Mouse (Mus musculus) T-helper 2 cell (primary cell): ENCODE measurements around the gene Elac2.

Experiments
- in situ Hi-C: fragments of 300-600 bp; cut with MboI, MseI; formaldehyde crosslinking; loops from one replicate; pipeline ENCODE4 v1.15.1; 2025; ENCODE audit warnings: high pct_unique_total_duplicates

The Elac2 gene

DNA sequence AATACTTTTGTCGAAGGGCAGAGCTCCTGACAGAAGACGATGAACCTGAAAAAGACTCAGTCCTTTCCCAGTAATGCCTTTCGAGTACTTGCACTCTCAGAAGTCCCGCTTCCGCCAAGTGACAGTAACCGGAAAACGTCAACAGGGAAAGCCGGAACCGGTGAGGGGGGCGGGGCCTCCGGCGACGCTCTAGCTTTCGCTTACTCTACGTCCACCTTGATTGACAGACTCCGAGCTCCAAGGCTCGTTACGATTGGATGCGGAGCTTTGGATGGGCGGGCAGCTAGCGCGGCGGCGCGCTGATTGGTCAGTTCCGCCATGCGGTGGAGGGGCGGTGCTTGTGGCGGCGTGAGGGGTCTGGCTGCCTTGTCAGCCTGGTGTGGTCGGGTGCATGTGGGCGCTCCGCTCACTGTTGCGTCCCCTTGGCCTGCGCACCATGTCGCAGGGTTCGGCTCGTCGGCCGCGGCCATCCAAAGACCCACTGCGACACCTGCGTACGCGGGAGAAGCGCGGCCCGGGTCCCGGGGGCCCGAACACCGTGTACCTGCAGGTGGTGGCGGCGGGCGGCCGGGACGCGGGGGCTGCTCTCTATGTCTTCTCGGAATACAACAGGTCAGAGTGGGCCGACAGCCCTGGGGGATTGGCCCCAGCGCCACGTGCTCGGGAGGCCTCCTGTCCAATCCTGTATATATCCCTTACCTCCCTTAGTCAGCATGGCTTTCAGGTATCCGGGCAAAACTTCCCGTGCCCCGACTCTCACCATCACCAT lies at the start of gene Elac2:
Gene Elac2, plus strand, starts transcription at position 319 of the 769 bp plus-strand sequence.
- in situ Hi-C loops: loop anchor here (25.0 kb wide), 2 partner anchors 708 to 833 kb away; partner anchors contain the start of gene Zkscan6

- in situ Hi-C loops: no loop called here
Observed at GRCm38 (mm10) chr11:64929130-64929529, 49.7 kb upstream of the Elac2 start.

- in situ Hi-C loops: no loop called here
Observed at GRCm38 (mm10) chr11:64931060-64931770, 47.6 kb upstream of the Elac2 start.

DNA sequence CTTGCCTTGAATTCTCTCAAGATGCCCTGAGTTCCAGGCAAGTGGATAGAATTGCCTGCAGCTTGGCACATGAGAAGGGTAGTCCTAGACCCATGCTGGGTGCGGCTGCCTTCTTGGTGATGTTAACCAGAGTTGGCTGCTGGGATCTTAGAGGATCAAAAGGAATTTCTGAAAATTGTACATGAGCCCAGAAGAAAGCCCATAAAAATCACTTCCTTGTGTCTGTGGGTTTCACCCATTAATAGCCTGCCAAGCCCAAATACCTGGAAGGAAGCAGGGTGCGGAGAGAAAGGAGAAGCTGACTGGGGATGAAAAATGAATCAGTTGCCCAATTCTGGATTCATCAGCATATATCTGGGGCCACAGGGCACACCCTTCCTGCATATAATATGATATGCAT lies 41.6 kb upstream of the Elac2 start:
- in situ Hi-C loops: no loop called here

DNA sequence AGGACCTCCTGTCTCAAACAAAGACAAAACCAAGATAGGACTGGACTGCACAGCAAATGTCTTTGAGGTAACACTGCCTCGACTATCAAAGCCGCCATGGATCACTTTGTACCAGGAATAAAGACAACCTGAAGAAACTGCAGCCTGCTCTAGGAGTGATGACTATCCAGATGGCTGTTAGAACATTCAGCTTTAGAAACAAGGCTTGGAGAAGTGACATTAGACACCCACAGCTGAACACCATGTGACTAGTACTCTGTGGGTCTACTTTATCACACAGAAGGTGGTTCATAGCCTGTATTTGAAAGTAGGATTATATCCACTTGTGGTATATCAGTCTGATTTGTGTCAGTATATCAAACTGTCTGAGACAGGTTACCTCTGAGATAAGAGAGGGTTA lies 37.6 kb upstream of the Elac2 start:
- in situ Hi-C loops: no loop called here

- in situ Hi-C loops: loop anchor here (25.0 kb wide), 2 partner anchors 737 to 1012 kb away; no protein-coding TSS in a partner anchor
Observed at GRCm38 (mm10) chr11:64949782-64950181, 29.1 kb upstream of the Elac2 start.

DNA sequence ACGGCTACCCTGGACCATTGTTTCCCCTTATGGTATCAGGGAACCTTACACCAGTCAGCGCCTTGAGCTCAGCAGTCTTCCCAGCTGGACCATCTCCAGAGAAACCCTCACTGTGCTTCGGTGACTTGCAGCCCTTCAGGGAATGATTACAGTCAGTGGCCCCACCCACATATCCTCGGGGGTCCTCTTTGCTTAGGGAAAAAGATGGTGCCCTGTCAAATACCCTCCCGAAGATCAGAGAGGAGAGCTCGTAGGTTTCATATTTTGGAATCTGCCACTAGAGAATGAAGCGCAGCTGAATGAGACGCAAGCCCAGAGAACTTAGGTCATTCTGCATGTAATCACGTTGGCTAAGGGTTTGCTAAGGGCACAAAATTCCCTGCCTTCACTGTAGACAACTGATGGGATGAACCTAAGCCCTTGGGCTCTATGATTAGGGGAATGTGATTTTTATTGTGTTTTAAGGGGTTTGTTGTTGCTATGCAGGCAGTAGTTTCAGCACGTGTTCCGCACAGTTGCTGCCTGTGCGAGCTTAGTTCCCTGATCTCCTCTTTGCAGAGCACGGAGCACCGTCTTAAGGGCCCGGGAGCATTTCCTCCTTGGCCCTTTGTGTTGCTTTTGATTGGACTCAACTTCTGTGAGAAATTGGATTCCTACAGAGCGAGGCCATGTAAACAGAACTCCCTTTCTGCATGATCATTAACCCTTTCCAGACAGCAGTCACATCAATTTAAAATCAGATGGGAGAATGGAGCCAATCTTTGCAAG lies 21.7 kb upstream of the Elac2 start:
- in situ Hi-C loops: loop anchor here (25.0 kb wide), 2 partner anchors 745 to 1020 kb away; no protein-coding TSS in a partner anchor

DNA sequence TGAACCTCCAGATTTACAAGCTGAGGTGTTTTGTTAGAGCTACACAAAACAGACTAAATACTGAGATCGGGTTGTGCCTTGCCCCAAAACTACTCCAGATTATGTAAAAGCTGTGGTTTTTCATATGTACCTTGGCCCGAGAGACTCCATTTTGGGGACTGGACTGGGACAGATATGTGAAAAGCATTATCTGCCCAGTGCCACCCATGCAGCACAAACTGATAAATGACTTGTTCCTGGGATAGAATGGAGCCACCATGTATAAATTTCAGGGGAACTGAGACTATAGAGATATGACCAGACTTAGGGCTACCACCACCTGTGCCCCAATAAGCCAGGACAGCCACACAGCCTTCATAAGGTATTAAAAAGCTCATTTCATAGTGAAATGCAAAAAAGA lies 16.2 kb upstream of the Elac2 start:
- in situ Hi-C loops: loop anchor here (25.0 kb wide), 2 partner anchors 750 to 1025 kb away; no protein-coding TSS in a partner anchor

DNA sequence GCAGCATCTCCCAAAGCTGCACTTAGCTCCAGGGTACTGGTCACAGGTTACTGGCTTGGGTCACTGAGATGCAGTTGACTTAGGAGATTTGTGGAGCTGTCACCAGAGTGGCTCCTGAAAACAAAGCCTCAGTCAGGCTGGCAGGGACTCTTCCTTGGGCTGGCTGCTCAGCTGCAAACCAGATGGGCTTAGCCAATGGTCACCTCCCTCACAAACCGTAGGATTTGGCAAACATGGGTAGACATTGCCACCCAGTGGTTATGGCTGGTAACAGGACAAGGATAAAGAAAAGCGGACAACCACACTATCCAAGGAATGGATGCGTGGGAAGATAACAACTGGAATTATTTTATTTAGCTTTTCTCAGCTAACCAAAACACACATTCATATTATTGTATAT lies 10.3 kb upstream of the Elac2 start:
- in situ Hi-C loops: loop anchor here (25.0 kb wide), 2 partner anchors 756 to 1031 kb away; no protein-coding TSS in a partner anchor

- in situ Hi-C loops: loop anchor here (25.0 kb wide), 2 partner anchors 757 to 1032 kb away; no protein-coding TSS in a partner anchor
Observed at GRCm38 (mm10) chr11:64968939-64969342, 9.9 kb upstream of the Elac2 start.

DNA sequence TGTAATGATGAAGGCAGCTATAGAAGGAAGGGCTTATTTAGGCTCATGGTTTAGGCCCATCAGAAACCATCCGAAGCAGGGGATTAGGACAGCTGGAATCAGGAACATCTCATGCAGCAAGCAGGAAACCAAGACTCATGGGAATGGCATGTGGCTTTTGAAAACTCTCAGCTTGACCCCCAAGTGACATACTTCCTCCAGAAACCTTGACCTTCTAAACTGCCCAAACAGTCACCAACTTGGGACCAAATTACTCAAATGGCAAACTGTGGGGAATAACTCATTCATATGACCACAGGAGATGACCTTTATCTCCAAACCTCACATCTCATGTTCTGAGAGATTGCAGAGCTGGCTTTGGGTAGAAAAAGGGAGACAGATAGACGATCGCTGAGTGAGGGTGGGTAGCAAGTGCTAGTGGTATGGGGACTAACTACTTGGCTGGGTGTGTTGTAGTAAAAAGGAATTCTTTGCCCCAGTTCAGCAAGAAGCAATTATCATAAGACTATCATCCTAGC lies 7.3 kb upstream of the Elac2 start:
- in situ Hi-C loops: loop anchor here (25.0 kb wide), 2 partner anchors 759 to 1034 kb away; no protein-coding TSS in a partner anchor

DNA sequence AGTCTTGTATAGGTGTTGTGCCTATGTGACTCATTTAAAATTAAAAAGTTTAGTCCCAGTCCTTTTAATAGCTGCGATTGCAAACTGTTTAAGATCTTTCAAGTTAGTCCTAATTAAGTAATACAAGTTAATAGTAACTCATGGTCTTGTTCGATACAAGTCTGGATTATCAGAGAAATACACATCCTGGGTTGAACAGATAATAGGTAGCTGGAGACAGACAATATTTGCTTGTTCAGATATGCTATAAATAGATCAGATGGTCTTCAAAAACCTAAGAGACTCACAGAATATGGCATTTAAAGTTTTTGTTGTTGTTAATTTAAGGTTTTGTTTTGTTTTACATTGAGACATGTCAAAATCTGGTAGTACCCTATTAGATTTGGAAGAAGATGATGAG lies 6.4 kb upstream of the Elac2 start:
- in situ Hi-C loops: loop anchor here (25.0 kb wide), 2 partner anchors 760 to 1035 kb away; no protein-coding TSS in a partner anchor

GRCm38 (mm10) chr11:64979489-64979845 lies 629 bp downstream of the Elac2 start:
- in situ Hi-C loops: loop anchor here (25.0 kb wide), 2 partner anchors 708 to 833 kb away; partner anchors contain the start of gene Zkscan6

GRCm38 (mm10) chr11:64988556-64988955 lies 9.7 kb downstream of the Elac2 start:
- in situ Hi-C loops: loop anchor here (25.0 kb wide), 2 partner anchors 699 to 824 kb away; partner anchors contain the start of gene Zkscan6

DNA sequence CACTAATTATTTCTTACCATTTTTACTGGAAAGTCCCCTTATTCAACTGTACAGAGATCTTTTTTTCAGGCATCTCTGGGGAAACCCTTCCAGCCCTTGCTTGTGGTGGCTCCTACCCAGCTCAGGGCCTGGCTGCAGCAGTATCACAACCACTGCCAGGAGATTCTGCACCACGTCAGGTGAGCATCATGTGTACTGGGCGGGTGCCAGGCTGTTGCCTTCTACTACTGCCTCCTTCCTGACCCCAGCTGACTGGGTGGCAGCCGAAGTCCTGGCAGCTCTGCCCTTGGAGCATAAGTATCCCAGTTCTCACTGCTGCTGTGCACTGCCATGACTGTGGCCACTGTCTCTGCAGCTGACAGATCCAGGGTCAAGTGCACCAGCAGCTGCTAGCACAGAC lies 19.6 kb downstream of the Elac2 start:
- in situ Hi-C loops: loop anchor here (25.0 kb wide), 2 partner anchors 689 to 814 kb away; partner anchors contain the start of gene Zkscan6

- in situ Hi-C loops: loop anchor here (25.0 kb wide), 2 partner anchors 688 to 813 kb away; partner anchors contain the start of gene Zkscan6
Observed at GRCm38 (mm10) chr11:64999685-65000084, 20.8 kb downstream of the Elac2 start.

DNA sequence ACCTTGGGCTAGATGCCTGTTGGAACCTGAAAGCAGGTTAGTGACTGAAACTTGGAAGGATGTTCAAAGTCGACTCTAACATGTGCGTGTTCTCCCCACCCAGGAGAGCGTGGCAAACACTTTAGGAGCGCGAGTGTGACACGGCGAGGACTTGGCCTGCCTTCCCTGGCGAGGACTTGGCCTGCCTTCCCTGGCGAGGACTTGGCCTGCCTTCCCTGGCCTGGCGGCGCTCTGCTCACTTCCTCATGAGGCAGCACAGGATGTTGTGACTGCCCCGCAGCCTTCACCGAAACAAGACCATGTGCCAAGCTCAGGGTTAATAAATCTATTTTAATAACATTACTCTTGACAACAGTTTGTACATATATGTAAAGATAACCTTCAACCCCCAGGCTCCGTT lies 22.9 kb downstream of the Elac2 start:
- in situ Hi-C loops: no loop called here

GRCm38 (mm10) chr11:65003611-65004010 lies 24.8 kb downstream of the Elac2 start:
- in situ Hi-C loops: no loop called here

- in situ Hi-C loops: no loop called here
Observed at GRCm38 (mm10) chr11:65004836-65005235, 26.0 kb downstream of the Elac2 start.

GRCm38 (mm10) chr11:65006047-65006446 lies 27.2 kb downstream of the Elac2 start:
- in situ Hi-C loops: no loop called here

GRCm38 (mm10) chr11:65013906-65014305 lies 35.1 kb downstream of the Elac2 start:
- in situ Hi-C loops: no loop called here
